Mouse (Mus musculus) cortical plate, adult 2 months (tissue): ENCODE data around the gene Topors. TPM values are rescaled to one million over a fixed set of nuclear protein-coding genes. Genes with fewer than 3 reads are reported as not detected.

ENCODE experiments used
- H3K27ac ChIP-seq: fragments of 200-500 bp; 2 replicates; pipeline ENCODE4 v1.5.1; 2012; ENCODE audit warnings: low read length, control low read depth, inconsistent platforms; ENCODE audit not compliant: insufficient read depth
- H3K4me1 ChIP-seq: fragments of 200-500 bp; 2 replicates; pipeline ENCODE4 v1.6.1; 2011; ENCODE audit warnings: low read length; ENCODE audit not compliant: control insufficient read depth, insufficient read depth
- H3K4me3 ChIP-seq: fragments of 200-500 bp; 2 replicates; pipeline ENCODE4 v1.5.1; 2011; ENCODE audit warnings: mild to moderate bottlenecking, low read length, control low read depth; ENCODE audit not compliant: insufficient read depth
- CTCF ChIP-seq: fragments of 200-500 bp; IDR thresholded peaks from 2 replicates; pipeline ENCODE4 v1.5.1; 2011; ENCODE audit warnings: mild to moderate bottlenecking, control low read depth, low read length; ENCODE audit not compliant: insufficient read depth; ENCODE audit errors: extremely low read depth
- POLR2A ChIP-seq: fragments of 200-500 bp; IDR thresholded peaks from 2 replicates; pipeline ENCODE4 v1.6.1; 2011; ENCODE audit warnings: mild to moderate bottlenecking, low read length, control low read depth; ENCODE audit not compliant: insufficient read depth; ENCODE audit errors: extremely low read depth
- polyA plus RNA-seq: library from polyadenylated mRNA; depleted of rRNA; stranded (reverse); fragments of >200 nt; gene quantifications from 2 replicates; pipeline ENCODE4 v1.2.3, GENCODE M21; 2012; rRNA removed

Topors gene
- polyA plus RNA-seq, 1 experiment = 10.1 TPM

- no peaks in the 10 kb centered on the region for H3K4me1 ChIP-seq
- TF ChIP-seq POLR2A = no peak
- TF ChIP-seq CTCF = no peak
- H3K4me3 ChIP-seq = no peak overlapping the region
- H3K27ac ChIP-seq = no peak overlapping the region
Observed at GRCm38 (mm10) chr4:40220437-40220836, 49.2 kb downstream of the Topors start.

GRCm38 (mm10) chr4:40218382-40218781 lies 51.3 kb downstream of the Topors start:
- TF ChIP-seq POLR2A (no peak), CTCF (peak; percentile 26; the same call in 1 of the 2 replicates)
- Histone ChIP-seq H3K27ac (no peak overlapping the region), H3K4me3 (no peak overlapping the region), H3K4me1 (no peaks in the 10 kb centered on the region)

GRCm38 (mm10) chr4:40217910-40218309 lies 51.7 kb downstream of the Topors start:
- TF ChIP-seq CTCF = no peak
- TF ChIP-seq POLR2A = no peak
- Histone ChIP-seq H3K27ac (no peak overlapping the region), H3K4me1 (no peaks in the 10 kb centered on the region), H3K4me3 (no peak overlapping the region)

GRCm38 (mm10) chr4:40212177-40212576 lies 57.5 kb downstream of the Topors start:
- Histone ChIP-seq H3K4me3 (no peak overlapping the region), H3K4me1 (no peaks in the 10 kb centered on the region), H3K27ac (no peak overlapping the region)
- TF ChIP-seq POLR2A (no peak), CTCF (no peak)

Other genes starting within 250 kb of the Topors start
- 27.0 and 28.7 TPM in 2 replicates for gene Aco1, start 126.8 kb downstream of the Topors start, polyA plus RNA-seq
- gene Ddx58, start 30.0 kb downstream of the Topors start, polyA plus RNA-seq = 4.6 and 5.3 TPM in 2 replicates
- gene Smim27, start 271 bp downstream of the Topors start, polyA plus RNA-seq = 6.0 and 6.8 TPM in 2 replicates
- gene Ndufb6, start 9.6 kb upstream of the Topors start, polyA plus RNA-seq = 163 and 168 TPM in 2 replicates
- gene Tmem215, start 202.3 kb upstream of the Topors start, polyA plus RNA-seq = 10.9 and 12.9 TPM in 2 replicates